Mouse (Mus musculus) left cerebral cortex, postnatal 14 days (tissue): ENCODE results near the gene Tcp1. TPM values are rescaled to one million over a fixed set of nuclear protein-coding genes. Genes with fewer than 3 reads are reported as not detected.
"Not testable (repeated sequence)": the region's sequence is repeated elsewhere in the genome, so short reads cannot be mapped to it uniquely, and the experiment has no call there.

Experiments used
- DNase-seq, 2 experiments: peaks; one replicate each; pipeline ENCODE4 v3.0.0; 2021 to 2022; ENCODE audit warnings: low spot score in 2 of 2, mixed read lengths in 1 of 2
- intact Hi-C: fragments of 180-260 bp; cut with DNase I; formaldehyde crosslinking; loops from one replicate; pipeline ENCODE4 v1.15.1; 2025
- long read RNA-seq, 2 experiments: library from polyadenylated mRNA; stranded (forward); transcript quantifications; one replicate each; pipeline ENCODE4 v2.0.0; 2021
- total RNA-seq, 2 experiments: library from RNA; stranded (reverse); gene quantifications; 2 replicates each; pipeline ENCODE4 v1.2.3; 2021

Tcp1 gene
- total RNA-seq = 100 to 1,000 TPM; 204 to 211 TPM
- long read RNA-seq, experiment 1, transcript Tcp1-209 (12 exons, 2,446 nt) = major isoform, 163 of 185 reads
- long read RNA-seq, experiment 1, partial matches to known transcripts = 11 of 185 reads
- long read RNA-seq, experiment 1, other reads (novel, unspliced or antisense) = 6 of 185 reads
- long read RNA-seq, experiment 2, transcript Tcp1-209 (12 exons, 2,446 nt) = major isoform, 122 of 143 reads
- long read RNA-seq, experiment 2, partial matches to known transcripts = 12 of 143 reads
- long read RNA-seq, experiment 2, other reads (novel, unspliced or antisense) = 4 of 143 reads

GRCm38 (mm10) chr17:12915488-12915880 is at the start of gene Tcp1:
Gene Tcp1, plus strand, starts transcription at chr17:12915701.
- DNase-seq = no peak
- intact Hi-C loops = no loop called here

GRCm38 (mm10) chr17:12866853-12867252 is 48.6 kb upstream of the Tcp1 start:
- intact Hi-C loops = loop anchor here (5.0 to 10.0 kb wide), 2 partner anchors 70 to 452 kb away; no protein-coding TSS in a partner anchor
- DNase-seq = peak; percentile 52 to 64

- no peak for DNase-seq
- intact Hi-C loops = loop anchor here (5.0 to 10.0 kb wide), 2 partner anchors 71 to 453 kb away; no protein-coding TSS in a partner anchor
Observed at GRCm38 (mm10) chr17:12868043-12868442, 47.5 kb upstream of the Tcp1 start, which contains the start of gene Mas1. Gene Mas1, minus strand, starts transcription at chr17:12868143.

- intact Hi-C loops = loop anchor here (5.0 to 10.0 kb wide), 2 partner anchors 71 to 454 kb away; no protein-coding TSS in a partner anchor
- DNase-seq = no peak
Observed at GRCm38 (mm10) chr17:12868640-12869039, 46.9 kb upstream of the Tcp1 start.

- peak; percentile 37 to 76 for DNase-seq
- intact Hi-C loops = no loop called here
Observed at GRCm38 (mm10) chr17:12872275-12873028, 43.0 kb upstream of the Tcp1 start.

- no peak for DNase-seq
- intact Hi-C loops = no loop called here
Observed at GRCm38 (mm10) chr17:12875734-12876133, 39.8 kb upstream of the Tcp1 start, which contains the start of gene Mrgprh. Gene Mrgprh, plus strand, starts transcription at chr17:12876034.

GRCm38 (mm10) chr17:12880178-12880577 is 35.3 kb upstream of the Tcp1 start:
- DNase-seq = peak; percentile 92 to 93
- intact Hi-C loops = loop anchor here (5.0 kb wide), 1 partner anchor 117 kb away; no protein-coding TSS in a partner anchor

GRCm38 (mm10) chr17:12881216-12881615 is 34.3 kb upstream of the Tcp1 start:
- intact Hi-C loops = loop anchor here (5.0 kb wide), 1 partner anchor 116 kb away; no protein-coding TSS in a partner anchor

GRCm38 (mm10) chr17:12886620-12887019 is 28.9 kb upstream of the Tcp1 start:
- no peak for DNase-seq
- intact Hi-C loops = no loop called here

More at GRCm38 (mm10) chr17:12881216-12881615, 34.3 kb upstream of the Tcp1 start:
- DNase-seq = no peak

- DNase-seq = no peak
- intact Hi-C loops = no loop called here
Observed at GRCm38 (mm10) chr17:12887021-12887775, 28.3 kb upstream of the Tcp1 start.

- intact Hi-C loops = no loop called here
- DNase-seq = no peak
Observed at GRCm38 (mm10) chr17:12891054-12891453, 24.4 kb upstream of the Tcp1 start.

- no peak for DNase-seq
- intact Hi-C loops = no loop called here
Observed at GRCm38 (mm10) chr17:12892033-12892432, 23.5 kb upstream of the Tcp1 start.

GRCm38 (mm10) chr17:12897674-12898073 is 17.8 kb upstream of the Tcp1 start:
- intact Hi-C loops = no loop called here
- DNase-seq = no peak

- intact Hi-C loops, DNase-seq: not testable (repeated sequence)
Observed at GRCm38 (mm10) chr17:12898607-12899006, 16.9 kb upstream of the Tcp1 start.

GRCm38 (mm10) chr17:12902291-12902690 is 13.2 kb upstream of the Tcp1 start:
- intact Hi-C loops = no loop called here
- DNase-seq = no peak

GRCm38 (mm10) chr17:12903372-12904333 is 11.8 kb upstream of the Tcp1 start:
- intact Hi-C loops = no loop called here

GRCm38 (mm10) chr17:12904349-12904748 is 11.2 kb upstream of the Tcp1 start:
- no peak for DNase-seq
- intact Hi-C loops = no loop called here

More at GRCm38 (mm10) chr17:12903372-12904333, 11.8 kb upstream of the Tcp1 start:
- no peak for DNase-seq

- DNase-seq = no peak
- intact Hi-C loops = no loop called here
Observed at GRCm38 (mm10) chr17:12905810-12906209, 9.7 kb upstream of the Tcp1 start.
